Mouse (Mus musculus): ENCODE data around the gene Fam243.
A peak's percentile ranks its signal among the peaks of the same experiment; 100 is the strongest.

Fam243 gene

DNA sequence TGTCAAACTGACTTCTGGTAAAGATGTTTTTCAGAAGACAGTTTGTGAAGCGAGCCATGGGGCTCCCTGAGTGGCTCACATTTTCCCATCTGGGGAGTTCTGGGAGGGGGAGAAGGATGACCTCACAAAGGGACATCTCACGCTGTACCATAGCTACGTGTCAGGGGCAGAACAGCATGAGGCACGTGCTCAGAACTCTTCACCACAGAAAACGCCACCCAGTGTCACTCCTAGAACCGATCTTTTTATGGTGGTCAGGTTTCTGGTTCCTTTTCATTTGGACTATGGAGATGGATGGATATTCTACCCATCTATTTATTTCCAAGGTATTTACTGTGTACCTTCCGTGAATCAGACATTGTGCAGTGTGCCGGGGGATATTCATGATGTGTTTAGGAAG is at the start of gene Fam243:
Gene Fam243 (minus strand): TSS at position 101 of the 400 bp plus-strand sequence.
- no peak for DNase-seq (ENCODE audit: low read depth)

DNA sequence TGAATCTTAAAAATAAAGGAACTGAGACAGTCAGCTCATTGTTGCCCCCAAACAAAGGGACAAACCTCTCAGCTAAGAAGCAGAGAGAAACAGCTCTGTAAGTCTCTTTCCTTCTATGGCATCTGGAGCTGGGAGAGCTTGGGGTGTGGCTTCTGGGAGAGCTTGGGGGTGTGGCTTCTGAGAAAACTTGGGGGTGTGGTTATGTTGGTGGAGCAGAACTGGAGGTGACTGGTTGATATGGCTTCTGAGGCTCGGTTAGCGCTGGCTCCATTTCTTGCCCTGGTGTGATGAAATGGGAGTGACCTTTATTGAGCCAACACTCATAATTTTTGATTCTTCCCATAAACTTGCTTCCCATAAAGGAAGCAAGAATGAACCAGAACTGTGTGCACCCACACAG is 48.0 kb upstream of the Fam243 start:
- peak; percentile 37 for DNase-seq (ENCODE audit: low read depth)

- DNase-seq (ENCODE audit: low read depth) = no peak
Observed at GRCm38 (mm10) chr16:92365477-92365876, 44.2 kb upstream of the Fam243 start.

DNA sequence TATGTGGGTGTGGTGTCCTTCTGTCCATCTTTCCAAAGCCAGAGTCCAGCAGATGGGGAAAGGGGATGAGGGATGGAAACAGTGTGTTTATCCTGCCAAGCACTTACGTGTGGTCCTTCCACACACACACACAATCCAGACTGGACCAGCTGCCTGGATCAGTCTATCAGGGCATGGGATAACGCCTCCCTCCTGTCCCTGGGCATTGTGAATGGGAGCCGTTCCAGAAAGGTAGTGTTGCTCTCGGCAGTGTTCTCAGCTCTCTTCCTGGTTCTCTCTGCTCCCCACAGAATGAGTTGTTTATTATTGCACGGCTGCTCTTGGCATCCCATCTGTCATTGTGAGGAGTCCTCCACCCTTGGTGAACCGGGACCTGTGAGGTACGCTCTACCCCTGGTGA is 39.5 kb upstream of the Fam243 start:
- no peak for DNase-seq (ENCODE audit: low read depth)

DNA sequence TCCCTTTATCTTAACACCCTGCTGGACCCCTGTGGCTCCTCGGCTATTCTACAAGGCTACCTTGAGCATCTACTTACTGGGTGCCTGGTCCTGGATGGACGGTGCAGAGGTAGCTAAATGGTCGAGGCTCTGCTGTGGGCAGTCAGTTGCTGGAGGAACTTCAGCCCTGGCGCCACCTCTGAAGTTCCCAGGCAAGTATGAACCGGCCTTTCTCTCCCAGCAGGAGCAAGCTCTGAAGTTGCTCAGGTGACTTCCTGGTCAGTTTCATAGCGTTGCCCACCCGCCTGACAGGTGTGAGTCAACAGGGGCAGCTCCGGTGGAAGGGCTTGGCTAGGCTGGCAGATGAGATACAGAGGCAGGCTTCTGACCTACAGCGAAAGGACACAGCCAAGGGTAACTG is 38.0 kb upstream of the Fam243 start, which contains the start of gene Kcne1:
Gene Kcne1 (minus strand): TSS at position 240 of the 400 bp plus-strand sequence.
- no peak for DNase-seq (ENCODE audit: low read depth)

DNA sequence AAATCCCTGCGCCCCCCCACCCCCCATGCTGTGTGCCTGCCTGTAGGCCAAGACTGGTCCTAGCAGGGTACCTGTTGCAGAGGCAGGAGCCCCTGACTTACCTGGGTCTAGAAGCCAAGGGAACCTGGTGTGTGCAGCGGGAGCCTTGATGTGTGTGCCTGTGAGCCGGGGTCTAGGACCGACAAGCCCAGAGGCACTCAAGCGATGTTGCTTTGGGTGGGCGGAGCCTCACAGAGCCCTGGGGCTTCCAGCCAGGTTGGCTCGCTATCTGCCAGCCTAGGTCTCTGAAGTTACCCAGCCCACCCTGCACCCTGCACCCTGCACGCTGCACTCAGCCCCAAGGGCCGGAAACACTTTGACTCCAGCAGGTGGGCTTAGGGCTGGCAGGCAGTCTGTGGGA is 37.5 kb upstream of the Fam243 start:
- no peak for DNase-seq (ENCODE audit: low read depth)

DNA sequence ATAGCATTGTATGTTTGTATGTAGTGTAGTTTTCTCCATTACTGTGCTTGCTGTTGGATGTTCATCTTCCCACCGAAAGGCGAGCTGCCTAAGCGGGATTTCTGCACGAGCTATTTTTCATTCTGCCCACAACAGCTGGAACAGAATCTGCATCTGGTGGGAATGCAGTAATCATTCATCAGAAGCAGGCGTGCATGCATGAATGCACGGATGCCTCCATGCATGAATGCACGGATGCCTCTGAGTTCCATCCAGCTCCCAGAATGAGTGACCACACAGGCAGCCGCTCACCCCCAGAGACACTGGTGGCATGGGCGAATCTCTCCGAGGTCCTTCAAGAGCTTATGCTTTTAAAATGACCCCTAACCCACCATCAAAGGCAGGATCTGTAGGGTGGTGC is 36.3 kb upstream of the Fam243 start:
- no peak for DNase-seq (ENCODE audit: low read depth)

DNA sequence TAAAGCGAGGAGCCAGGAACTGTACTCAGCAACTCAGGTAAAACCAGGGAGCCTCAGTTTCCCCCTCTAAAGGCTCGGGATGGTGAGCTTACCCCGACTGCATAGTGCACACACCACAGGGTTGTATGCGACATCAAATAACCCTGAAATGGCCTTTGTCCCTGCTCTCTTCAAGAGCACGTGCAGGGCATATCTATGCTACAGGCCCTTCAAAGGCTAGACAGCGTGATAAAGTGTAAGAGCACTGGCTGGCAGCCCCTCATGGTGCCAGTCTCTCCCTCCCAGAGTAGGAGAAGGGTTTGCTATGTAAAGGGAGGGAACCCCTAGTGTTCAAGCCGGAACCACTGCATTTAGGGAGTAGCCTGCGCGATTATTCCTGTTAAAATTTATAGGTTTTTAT is 35.8 kb upstream of the Fam243 start:
- DNase-seq (ENCODE audit: low read depth) = no peak

DNA sequence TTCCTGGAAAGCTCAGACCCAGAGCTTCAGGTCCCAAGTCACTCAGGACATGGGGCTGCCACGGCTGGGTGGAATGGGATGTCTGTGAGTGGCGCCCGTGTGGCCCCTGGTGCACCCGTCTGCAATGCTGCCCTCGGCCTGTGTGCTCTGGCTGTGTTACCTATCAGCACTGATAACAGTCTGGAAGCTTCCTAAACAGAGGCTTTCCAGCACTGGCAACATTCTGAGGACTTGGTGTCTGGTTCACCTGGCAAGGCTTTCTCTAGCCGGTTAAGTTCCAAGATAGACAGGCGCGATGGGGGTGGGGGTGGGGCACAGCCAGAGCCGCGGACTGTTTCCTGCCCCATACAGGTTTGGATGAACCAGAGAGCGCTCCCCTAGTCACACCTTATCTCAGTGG is 34.7 kb upstream of the Fam243 start:
- DNase-seq (ENCODE audit: low read depth) = no peak

GRCm38 (mm10) chr16:92355366-92355765 is 34.1 kb upstream of the Fam243 start:
- no peak for DNase-seq (ENCODE audit: low read depth)

- no peak for DNase-seq (ENCODE audit: low read depth)
Observed at GRCm38 (mm10) chr16:92353897-92354296, 32.7 kb upstream of the Fam243 start.

GRCm38 (mm10) chr16:92353295-92353694 is 32.1 kb upstream of the Fam243 start:
- DNase-seq (ENCODE audit: low read depth) = no peak

DNA sequence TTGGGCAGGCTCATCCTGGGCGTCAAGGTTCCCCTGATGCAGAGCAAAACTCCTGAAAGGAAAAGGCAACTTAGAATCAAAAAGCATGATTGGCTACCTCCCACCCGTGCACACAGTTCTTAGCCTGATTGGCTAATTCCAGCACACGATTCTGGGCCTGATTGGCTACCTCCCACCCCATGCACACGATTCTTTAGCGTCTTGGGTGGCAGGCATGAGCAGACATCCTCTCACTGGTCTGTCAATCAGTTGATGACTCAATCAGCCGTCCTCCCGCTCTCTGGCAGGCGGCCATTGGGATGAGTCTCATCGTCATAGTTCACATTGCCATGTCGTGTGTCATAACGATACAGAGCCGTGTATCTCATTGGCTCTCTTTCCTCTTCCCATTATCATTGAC is 27.7 kb upstream of the Fam243 start:
- DNase-seq (ENCODE audit: low read depth) = no peak

DNA sequence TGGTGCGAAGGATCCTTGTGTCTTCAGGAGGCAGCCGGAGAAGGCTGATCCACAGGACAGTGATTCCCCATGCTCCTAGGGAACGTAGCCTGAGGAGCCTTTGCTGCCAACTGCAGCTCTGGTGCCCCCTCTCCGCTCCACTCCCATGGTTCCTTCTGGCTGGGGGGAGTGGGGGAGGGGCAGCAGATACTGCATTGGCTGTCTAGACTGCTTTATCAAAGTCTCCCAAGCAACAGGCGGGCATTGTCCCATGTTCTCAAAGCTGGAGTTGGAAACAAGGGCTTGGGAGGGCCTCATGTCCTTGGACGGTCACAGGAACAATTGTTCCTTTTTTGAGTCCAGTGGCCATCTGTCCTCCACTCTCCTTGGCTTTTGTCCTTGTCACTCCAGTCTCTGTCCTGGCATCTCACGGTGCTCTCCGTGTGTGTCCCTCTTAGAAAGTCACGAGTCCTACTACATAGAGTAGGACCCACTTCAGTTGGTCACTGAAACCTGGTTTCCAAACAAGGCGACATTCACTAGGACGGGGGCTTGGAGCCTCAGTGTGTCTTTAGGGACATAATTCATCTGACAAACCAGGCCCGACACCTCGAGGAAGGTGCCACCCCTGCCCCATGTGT is 25.2 kb upstream of the Fam243 start:
- DNase-seq (ENCODE audit: low read depth) = no peak

- no peak for DNase-seq (ENCODE audit: low read depth)
Observed at GRCm38 (mm10) chr16:92345177-92345576, 23.9 kb upstream of the Fam243 start.

DNA sequence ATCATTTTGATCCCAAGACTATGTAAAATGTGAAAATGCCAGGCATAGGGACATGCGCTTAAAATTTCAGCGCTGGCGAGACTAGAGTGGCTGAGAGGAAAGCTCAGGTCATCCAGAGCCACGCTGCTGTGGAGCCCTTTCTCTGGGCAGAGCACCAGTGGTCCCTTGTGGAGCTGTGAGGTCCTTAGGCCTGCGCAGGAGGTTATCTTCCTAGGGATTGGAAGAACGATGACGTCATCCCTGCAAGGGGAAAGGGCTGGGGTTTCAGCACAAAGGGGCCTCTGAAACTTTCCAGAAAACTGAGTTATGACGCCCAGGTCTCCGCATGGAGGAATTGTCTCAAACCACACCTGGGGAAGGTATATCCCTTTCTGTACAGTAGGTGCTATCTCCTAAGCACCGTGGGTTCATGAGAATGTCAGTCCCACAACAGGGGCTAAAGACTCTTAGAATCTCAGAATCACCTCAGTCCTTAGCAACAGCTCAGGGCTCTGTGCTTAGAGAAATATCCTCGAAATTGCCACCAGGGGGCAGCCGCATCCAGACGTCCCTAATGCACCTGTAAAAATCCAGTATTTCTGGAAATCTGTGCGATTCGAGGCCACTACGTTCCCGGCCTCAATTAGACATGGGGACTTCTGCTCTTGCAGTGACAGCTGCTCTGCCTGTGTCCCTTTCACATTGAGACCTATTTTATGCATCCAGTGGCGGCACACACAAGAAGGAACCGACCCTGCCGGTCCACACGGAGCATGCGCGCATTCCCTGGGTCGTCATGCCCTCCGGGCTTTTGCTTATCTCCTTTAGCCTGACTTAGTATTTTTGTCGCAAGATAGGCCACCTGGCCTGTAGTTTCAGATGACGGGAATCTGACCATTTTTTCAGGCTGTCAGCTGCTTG is 19.6 kb upstream of the Fam243 start:
- DNase-seq (ENCODE audit: low read depth) = peak; percentile 61

GRCm38 (mm10) chr16:92336280-92336679 is 15.0 kb upstream of the Fam243 start:
- DNase-seq (ENCODE audit: low read depth) = peak; percentile 64

DNA sequence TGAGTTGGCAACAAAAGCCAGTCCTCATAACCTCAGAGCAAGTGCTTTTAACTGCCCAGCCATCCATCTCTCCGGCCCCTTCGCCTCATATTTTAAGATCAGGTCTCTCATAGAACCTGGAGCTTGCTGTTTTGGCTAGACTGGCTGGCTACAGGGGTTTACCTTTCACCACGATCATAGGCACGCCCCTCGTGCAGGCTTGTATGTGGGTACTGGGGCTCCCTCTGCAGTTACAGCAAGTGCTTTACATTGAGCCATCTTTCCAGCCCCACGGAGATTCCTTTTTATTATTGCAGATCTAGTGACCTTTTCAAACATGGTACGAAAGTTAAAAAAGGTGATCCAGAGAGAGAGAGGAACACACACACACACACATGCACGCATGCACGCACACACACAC is 13.4 kb upstream of the Fam243 start:
- DNase-seq (ENCODE audit: low read depth) = no peak

GRCm38 (mm10) chr16:92330966-92331365 is 9.7 kb upstream of the Fam243 start:
- DNase-seq (ENCODE audit: low read depth) = no peak

DNA sequence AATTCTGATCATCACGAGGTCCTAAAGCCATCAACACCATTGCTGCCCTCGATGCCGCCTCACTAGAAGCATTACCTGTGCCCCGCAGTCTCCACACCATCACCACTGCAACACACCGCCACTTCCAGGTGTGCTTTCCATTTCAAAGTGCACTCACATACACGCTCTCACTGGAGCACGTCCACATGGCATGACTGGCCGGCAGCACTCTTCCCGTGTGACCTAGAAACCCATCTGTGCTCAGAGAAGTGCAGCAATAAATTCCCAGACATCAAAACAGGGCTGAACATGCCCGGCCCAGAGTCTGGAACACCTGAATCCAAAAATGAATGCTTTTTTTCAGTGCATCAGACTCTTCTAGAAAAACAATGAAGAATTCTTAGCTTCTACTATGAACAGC is 6.7 kb upstream of the Fam243 start:
- DNase-seq (ENCODE audit: low read depth) = no peak

DNA sequence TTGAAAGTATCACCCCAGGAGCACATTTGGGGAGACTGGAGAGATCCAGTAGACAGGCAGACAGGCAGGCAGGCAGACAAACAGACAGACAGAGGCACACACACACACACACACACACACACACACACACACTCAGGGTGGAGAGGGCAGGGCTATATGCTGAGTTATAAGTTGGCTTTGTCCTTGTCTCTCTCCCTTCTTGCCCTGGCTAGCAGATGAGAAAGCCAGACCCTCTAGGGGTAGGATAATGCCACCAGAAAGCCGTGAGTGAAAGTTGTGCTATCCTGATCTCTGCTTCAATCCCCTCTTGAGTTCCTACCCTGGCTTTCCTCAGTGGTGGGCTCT is 3.8 kb upstream of the Fam243 start:
- no peak for DNase-seq (ENCODE audit: low read depth)

GRCm38 (mm10) chr16:92324309-92325061 is 3.2 kb upstream of the Fam243 start:
- DNase-seq (ENCODE audit: low read depth) = no peak

DNA sequence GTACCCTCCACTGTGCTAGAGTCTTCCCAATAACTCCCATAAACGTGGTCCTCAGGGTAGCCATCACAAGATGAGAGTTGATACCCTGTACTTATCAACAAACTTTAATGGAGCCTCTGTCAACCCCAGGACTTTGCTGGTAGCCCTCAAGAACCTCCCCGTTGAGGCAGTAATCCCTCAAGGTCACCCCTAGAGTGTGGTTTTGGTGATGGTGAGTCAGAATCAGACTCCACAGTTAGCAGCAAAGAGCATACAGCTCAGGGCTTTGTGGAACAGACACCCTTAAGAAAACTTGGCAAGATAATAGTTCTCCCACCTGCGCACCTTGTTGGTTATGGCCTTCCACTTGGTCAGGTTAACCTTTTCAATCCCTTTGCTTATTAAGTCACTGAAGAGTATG is 880 bp downstream of the Fam243 start:
- DNase-seq (ENCODE audit: low read depth) = no peak

All from c-Kit-positive CD71-negative TER-119-negative erythroid progenitor cells, embryonic 14.5 days (primary cell).